Mouse (Mus musculus) monocyte, adult 2 months (primary cell): ENCODE measurements around the gene Cycs.
A peak's percentile ranks its signal among the peaks of the same experiment; 100 is the strongest.
"Not testable (repeated sequence)": the region's sequence is repeated elsewhere in the genome, so short reads cannot be mapped to it uniquely, and the experiment has no call there.

Source experiments
- DNase-seq, 2 experiments: peaks; one replicate each; pipeline ENCODE4 v3.0.0; 2022; ENCODE audit warnings: low spot score in 2 of 2, low read depth in 1 of 2

Gene Cycs

GRCm38 (mm10) chr6:50566141-50566996, at the start of gene Cycs:
TSS of gene Cycs (minus strand) at chr6:50566538.
- peak; percentile 98 to 99 for DNase-seq

GRCm38 (mm10) chr6:50601620-50602019, 35.3 kb upstream of the Cycs start:
- DNase-seq: peak; percentile 17 to 44

GRCm38 (mm10) chr6:50598560-50598959, 32.2 kb upstream of the Cycs start:
- no peak for DNase-seq

GRCm38 (mm10) chr6:50596301-50597211, 30.2 kb upstream of the Cycs start, which contains the start of gene 4921507P07Rik:
TSS of gene 4921507P07Rik (minus strand) at chr6:50596632.
- peak; percentile 89 to 91 for DNase-seq

DNA sequence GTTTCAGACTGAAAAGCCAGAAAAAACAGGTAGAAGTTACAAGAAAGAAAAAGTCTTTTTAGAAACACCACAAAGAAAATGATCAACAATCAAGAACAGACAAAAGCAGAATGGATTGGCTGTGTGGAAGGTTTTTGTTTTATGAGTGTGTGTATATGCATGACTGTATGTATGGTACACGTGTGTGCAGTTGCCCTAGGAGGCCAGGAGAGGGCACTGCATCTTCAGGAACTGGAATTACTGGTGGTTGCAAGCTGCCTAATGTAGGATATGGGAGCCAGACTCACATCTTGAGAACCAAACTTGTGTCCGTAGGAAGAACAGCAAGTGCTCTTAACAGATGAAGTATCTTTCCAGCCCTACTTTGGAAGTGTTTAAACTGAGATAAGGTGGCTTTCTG, 28.0 kb upstream of the Cycs start:
- DNase-seq: no peak

GRCm38 (mm10) chr6:50593334-50593845, 27.1 kb upstream of the Cycs start:
- no peak for DNase-seq

DNA sequence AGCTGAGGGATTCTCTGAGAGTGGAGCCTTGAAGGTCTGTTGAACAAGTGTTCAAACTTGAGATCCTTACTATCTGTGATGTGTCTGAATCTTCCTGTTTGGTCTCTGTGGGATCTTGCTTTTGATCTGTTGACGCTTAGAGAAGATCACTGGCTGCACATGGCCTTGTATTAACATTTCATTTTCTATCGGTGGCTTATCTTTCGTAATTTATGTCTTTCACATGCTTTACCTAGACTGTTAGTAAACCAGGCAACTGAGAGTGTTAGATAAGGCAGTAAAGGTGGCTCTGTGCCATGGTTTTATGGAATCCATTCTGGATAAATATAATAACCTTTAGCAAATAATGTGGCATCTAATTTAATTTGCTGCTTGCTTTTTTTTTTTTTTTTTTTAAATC, 23.9 kb upstream of the Cycs start:
- no peak for DNase-seq

DNA sequence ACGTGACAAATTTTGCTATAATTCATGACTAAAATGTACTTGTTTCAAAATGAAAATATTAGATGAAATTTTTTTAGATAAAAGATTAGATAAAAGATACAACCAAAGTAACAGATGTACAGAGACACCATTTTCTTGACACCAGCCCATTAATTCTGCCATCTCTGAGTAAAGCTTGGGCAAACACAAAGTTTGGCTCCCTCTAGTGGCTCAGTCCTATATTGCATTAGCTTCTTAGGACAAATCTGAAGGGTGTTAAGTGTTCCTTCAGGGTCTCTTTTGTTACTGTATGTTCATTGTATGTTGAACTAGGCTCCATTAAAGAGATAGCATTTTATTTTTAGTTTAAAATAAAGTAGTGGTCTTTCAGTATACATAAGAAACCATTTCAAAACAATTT, 21.9 kb upstream of the Cycs start:
- DNase-seq: peak in 1 of 2 experiments; percentile 20

DNA sequence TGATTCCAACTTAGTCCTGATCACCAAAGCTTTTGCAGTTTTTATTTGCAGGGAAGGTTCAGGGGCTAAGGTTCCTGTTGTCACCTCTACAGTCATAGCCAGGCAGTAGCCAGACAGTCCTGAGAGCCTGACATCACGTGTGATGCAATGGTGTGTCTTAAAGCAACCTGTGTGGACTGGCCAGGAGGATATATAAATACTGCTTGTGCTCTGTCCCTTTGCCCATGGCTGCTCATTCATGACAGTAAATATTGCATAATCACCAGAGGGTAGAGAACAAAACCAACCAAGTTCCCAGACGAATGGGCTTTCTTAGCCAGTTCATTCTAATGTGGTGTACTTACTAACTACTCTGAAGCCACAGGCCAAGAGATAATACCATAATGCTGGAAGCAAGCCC, 21.1 kb upstream of the Cycs start:
- DNase-seq: no peak

- no peak for DNase-seq
Measured at GRCm38 (mm10) chr6:50586316-50586715, 20.0 kb upstream of the Cycs start.

DNA sequence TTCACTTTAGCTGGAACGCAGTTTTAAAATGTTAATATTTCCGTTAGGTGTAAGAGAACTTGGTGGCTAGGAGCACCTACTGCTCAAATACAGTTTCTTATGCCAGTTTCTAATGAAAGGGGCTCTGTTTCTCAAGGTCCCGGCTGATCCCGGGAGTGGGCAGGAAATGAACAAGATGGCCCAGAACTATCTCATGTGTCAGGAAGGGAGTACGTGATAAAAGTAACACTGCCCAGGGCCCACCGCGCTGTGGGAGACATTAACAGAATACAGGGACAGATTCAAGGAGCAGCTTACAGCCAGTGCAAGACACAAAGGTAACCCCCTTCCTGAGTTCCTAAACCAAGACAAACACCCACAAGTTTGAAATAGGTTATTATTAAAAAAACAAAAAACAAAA, 19.4 kb upstream of the Cycs start:
- DNase-seq: no peak

- DNase-seq: no peak
Measured at GRCm38 (mm10) chr6:50571661-50572060, 5.3 kb upstream of the Cycs start.

DNA sequence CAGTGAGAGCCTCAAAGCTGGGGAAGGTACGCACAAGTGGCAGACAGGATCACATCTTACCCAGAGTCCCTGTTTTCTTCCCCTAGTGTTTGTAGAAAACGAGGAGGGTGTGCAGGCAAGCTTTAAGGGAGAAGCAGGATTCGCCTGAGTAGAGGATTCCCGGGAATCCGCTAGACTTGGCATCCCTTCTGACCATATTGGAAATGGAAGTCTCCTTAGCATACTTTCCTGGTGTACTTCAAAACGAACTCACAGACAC, 588 bp upstream of the Cycs start:
- no peak for DNase-seq

GRCm38 (mm10) chr6:50563651-50564050, 2.7 kb downstream of the Cycs start:
- no peak for DNase-seq

DNA sequence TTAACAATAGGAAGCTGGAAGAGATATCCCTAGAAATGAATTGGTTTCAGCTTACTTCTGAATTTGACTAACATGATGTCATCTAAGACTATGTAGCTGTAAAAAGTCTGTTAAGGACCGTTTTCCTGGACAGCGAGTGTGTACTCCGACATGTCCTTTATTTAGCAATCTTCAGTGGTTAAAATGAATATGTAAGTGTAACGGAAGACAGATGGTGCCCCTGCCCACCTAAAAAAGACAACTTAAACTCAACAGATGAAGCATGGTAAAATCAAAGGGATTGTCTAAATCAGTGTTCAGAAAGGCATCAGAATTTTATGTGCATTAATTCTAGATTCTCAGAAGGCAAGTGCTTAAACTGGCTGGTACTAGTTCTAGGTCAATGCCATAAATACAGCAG, 3.9 kb downstream of the Cycs start:
- no peak for DNase-seq

- DNase-seq: no peak
Measured at GRCm38 (mm10) chr6:50560776-50561175, 5.6 kb downstream of the Cycs start.

- no peak for DNase-seq
Measured at GRCm38 (mm10) chr6:50558877-50559276, 7.5 kb downstream of the Cycs start.

DNA sequence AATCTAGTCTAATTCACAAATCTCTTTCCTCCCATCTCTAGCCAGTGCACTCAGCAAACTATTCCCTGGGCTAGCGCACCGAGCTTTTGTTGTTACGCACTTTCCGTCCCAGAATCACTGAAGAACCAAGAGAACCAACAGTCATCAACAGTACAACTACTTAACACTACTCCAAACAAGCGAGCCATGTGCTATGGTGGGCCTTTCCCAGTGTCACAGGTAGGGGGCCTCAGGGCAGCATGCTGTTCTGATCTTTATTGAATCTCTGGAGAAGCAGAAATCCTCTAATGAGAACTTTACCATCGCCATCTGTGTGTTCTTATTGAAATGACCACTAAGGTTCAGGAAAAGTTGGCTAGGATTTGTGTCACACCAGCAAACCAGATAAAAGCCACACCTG, 8.8 kb downstream of the Cycs start:
- DNase-seq: no peak

DNA sequence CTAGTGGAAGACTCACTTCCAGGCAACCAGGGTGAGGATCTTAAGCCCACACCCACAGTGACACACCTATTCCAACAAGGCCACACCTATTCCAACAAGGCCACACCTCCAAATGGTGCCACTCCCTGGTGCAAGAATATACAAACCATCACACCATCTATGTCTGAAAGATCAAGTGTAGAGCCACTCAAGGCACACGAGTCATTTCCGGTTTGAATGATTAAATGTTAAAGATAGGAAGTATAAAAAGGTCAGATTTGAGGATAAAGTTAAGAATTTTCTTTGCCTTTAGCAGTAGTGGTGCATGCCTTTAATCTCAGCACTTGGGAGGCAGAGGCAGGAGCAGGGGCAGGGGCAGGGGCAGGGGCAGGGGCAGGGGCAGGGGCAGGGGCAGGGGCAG, 12.1 kb downstream of the Cycs start:
- DNase-seq: not testable (repeated sequence)

DNA sequence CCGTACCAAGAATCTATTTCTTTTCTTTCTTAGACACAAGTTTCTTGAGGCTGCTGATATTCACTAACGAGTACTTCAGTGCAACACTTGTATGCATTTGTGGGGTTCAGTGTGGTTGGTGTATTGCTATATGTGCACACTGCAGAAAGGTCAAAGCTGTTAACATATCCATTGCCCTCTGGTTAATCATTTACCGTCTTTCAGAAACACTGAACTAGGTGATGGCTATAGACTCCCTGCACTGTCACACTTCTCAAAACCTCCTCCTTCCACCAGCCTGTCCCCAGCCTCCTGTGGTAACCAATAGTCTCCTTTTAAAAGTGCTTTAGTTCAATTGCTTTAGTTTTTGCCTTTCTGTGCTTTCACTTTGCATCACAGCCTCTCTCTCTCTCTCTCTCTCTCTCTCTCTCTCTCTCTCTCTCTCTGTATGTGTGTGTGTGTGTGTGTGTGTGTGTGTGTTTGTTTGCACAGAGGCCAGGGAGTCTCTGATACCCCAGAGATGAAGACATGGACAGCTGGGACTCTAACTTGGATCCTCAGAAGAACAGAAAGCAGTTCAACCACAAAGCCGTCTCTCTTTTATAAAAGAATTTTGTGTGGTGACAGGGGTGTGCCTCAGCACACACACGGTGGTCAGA, 13.3 kb downstream of the Cycs start:
- no peak for DNase-seq

DNA sequence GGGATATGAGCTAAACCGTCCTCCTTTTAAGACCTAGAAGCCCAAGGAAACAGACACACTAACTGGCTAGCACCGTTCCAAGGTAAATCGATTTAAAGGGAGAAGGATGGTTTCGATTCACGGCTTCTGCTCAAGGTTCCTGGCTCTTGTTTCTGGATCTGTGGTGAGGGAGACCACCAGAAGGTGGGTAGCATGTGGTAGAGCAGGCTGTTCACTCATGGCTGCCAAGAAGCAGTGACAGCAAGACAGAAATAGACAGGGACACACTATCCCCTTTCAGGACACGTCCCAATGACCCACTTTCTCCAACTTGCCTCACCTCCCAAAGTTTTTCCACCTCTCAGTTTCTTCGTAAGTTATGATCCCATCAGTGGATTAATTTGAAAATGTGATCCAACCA, 16.5 kb downstream of the Cycs start:
- DNase-seq: no peak

- no peak for DNase-seq
Measured at GRCm38 (mm10) chr6:50549051-50549450, 17.3 kb downstream of the Cycs start.
